Mouse (Mus musculus) T-helper 1 cell (primary cell): Measurements from ENCODE around the gene Fam160a1.

Source experiments
- in situ Hi-C: fragments of 300-600 bp; cut with MboI, MseI; formaldehyde crosslinking; loops from one replicate; pipeline ENCODE4 v1.15.1; 2025; ENCODE audit warnings: high pct_unique_total_duplicates

Fam160a1 gene

GRCm38 (mm10) chr3:85679960-85680359, 137.1 kb downstream of the Fam160a1 start:
- in situ Hi-C loops: no loop called here

GRCm38 (mm10) chr3:85679312-85679933, 137.7 kb downstream of the Fam160a1 start:
- in situ Hi-C loops: no loop called here

GRCm38 (mm10) chr3:85677952-85678351, 139.1 kb downstream of the Fam160a1 start:
- in situ Hi-C loops: no loop called here

DNA sequence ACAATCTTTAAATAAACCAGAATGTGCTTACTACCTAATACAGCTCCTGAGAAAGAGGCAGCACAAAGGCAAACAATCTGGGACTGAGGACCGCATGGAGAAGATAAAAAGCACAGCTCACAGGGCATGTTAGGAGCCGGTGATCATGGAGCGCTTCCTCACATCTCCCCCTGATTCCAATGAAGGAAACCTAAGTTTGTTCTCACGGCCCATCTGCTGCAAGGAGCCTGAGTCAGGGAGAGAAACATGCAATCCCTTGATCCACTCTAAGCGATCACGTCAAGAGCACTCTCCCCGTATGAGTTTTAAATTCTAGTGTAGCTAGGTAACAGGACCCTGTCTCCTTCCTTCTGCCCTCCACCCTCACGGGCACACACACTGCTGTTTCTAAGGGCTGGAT, 140.0 kb downstream of the Fam160a1 start:
- in situ Hi-C loops: no loop called here

DNA sequence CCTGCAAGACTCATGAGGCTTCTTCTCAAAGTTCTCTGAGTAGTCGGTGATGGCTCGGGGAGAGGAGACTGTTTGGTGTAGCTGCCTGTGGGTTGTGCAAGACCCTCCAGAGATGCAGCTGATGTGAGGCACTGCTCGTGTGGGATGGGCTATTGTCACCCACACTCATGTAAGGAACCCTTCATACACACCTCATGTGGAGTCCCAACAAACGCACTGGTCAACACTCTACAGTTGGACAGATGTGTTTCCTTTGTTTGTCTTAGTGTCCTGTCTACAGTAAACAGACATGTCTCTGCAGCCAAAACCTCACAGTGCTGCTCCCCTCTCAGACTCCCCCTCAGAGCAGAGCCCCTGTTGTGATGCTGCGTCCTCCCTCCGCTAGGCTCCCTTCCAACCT, 147.2 kb downstream of the Fam160a1 start:
- in situ Hi-C loops: no loop called here

GRCm38 (mm10) chr3:85667683-85668082, 149.4 kb downstream of the Fam160a1 start:
- in situ Hi-C loops: no loop called here

DNA sequence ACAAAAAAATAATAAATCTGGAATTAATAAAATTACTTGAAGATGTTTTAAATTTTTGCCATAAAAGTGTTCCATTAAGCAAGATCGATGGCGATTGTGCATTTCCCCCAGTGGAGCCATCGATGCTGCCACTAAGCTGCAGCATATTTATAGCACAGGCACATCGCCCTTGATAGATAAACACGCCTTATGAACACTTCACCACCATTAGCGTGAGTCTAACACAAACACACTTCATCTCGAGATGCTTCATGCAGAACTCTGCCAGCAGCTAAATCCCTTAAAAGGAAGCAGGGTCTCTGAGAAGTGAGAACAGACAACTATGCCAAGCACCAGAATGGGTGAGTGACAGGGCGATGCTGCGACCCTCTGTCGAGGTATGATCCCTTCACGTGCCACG, 150.4 kb downstream of the Fam160a1 start:
- in situ Hi-C loops: no loop called here

DNA sequence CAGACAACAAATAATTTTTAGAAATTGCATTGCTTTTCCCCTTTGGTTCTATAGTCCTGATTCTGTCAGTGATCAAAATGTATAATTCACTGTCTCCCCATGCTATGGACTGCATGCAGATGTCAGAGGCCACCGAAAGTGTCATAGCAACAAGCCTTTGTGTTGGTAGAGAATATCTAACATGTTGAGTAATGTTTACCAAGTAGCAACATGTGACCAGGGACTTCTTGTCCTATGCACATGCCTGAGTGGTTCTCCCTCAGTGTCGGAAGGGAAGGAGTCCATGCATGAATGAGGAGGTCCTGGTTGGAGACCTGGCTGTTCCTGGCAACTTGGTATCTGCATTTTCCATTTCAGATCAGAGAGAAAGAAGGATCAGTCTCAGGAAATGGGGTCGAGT, 150.9 kb downstream of the Fam160a1 start:
- in situ Hi-C loops: no loop called here

DNA sequence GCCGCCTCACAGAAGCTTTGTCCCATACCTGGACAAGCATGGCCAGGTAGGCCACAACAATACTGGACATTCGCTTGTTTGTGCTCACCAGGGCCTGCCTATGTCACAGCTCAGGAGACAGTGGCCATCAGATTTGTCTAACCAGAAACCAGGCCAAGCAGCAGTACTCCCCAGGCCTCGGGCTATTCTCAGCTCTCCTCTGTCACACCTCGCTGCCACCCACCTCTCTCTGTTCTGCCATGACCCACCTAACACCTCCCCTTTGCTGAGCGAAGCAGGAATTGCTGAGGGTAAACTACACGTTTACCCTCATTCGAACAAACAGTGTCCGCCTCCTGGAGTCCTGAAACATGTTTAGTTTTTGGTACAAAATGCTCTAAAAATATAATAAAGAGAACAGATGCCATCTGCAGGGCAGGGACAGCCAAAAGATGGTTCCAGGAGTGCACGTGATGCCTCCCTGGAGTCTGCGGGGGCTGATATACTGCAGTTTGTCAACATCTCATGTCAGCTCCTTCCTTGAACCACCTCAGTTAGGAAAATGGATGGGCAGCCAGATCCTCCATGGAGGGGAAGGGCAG, 152.4 kb downstream of the Fam160a1 start:
- in situ Hi-C loops: no loop called here

GRCm38 (mm10) chr3:85663826-85664225, 153.3 kb downstream of the Fam160a1 start:
- in situ Hi-C loops: no loop called here

DNA sequence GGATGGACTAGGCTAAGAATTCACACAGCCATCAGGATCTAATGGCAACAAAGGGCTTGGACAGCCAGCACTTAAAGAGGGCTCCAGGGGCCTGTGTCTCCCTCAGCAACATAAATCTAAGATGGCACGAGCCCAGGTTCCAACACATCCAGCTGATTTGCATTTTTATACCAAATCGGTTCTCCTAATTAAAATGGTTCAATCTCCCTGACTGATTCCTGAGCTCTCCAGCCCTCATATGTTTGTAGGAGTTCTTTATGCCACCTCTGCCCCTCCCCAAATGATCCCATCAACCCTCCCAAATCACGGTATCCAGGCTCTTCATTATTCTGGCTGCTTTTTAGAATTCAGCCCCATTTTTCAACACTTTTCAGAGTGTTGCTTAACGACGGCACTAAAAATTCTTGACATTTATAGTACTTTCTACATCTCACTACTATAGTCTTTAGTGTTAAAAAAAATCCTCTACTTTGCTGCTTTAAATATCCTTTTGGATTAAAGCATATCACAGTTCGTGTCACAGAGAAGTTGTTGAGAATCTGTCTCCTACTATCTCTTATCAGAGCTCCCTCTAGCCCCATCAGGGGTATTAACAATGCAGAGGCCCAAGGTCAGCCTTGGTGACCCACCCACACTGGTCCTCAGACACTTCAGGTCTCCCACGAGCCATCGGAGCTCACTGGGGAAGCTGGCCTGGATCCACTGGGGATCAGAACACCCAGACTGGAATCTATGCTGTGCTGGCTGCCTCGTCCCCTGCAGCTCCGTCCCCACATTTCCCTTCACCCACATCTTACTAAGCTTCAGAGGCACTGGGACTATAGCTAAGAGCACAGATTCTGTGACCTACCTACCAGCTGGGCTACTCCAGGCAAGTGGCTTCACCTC, 154.9 kb downstream of the Fam160a1 start:
- in situ Hi-C loops: no loop called here

DNA sequence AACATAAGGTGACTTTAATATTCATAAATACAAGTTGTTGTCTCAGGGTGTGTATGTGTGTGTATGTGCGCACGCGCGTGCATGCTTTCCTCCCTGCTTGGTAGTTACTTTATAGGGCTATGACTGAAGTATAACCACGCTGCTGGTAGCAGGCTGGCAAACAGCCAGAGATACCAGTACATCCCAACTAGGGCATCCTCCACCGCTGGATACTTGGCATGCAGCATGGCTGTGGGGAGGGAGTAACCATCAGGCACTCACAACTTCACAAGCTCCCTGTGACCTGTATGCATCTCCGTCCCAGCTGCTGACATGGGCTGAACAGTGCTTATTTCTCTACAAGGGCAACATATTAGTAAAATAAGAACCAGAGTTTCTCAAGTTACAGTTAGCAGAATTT, 157.4 kb downstream of the Fam160a1 start:
- in situ Hi-C loops: no loop called here

DNA sequence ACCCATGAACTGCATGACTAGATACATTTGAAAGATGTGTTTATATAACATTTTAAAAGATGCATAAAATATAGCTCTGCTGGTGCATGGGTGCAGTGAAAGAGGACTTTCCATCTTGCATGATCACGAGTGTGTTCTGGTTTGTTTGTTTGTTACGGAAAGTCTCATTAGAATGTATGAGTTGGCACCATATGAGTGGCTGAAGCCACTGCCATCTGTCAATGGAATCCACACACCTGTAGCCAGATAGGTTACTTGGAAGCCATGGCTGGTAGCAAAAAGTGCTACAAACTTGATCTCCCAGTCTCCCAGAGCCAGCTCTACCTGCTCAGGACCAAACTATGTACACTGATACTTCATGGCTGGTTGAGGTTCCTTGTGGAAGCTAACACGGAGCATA, 161.6 kb downstream of the Fam160a1 start:
- in situ Hi-C loops: no loop called here

- in situ Hi-C loops: no loop called here
Measured at GRCm38 (mm10) chr3:85652727-85653665, 164.1 kb downstream of the Fam160a1 start.

- in situ Hi-C loops: no loop called here
Measured at GRCm38 (mm10) chr3:85649176-85649575, 167.9 kb downstream of the Fam160a1 start.

GRCm38 (mm10) chr3:85645517-85646004, 171.5 kb downstream of the Fam160a1 start:
- in situ Hi-C loops: no loop called here

GRCm38 (mm10) chr3:85644814-85645213, 172.3 kb downstream of the Fam160a1 start:
- in situ Hi-C loops: no loop called here

GRCm38 (mm10) chr3:85641751-85642150, 175.3 kb downstream of the Fam160a1 start:
- in situ Hi-C loops: no loop called here

- in situ Hi-C loops: no loop called here
Measured at GRCm38 (mm10) chr3:85636716-85637447, 180.2 kb downstream of the Fam160a1 start.

GRCm38 (mm10) chr3:85635591-85635990, 181.5 kb downstream of the Fam160a1 start:
- in situ Hi-C loops: no loop called here

DNA sequence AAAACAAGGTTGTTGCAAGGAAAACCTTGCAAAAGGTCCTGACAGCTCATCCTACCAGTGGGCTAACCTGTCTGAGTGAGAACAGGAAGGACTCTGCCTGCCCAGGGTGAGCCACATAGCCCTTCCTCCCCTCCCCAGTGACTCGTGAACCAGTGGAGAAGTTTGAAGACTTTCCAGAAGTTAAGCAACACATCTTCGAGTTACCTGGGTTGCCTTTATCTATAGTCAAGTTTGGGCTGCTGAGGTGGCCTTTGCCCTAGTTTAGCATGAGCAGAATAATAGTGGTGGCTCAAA, 182.0 kb downstream of the Fam160a1 start:
- in situ Hi-C loops: no loop called here
